Mouse (Mus musculus) limb, embryonic 12.5 days (tissue): ENCODE measurements around the gene Mdm4. TPM values are rescaled to one million over a fixed set of nuclear protein-coding genes. Genes with fewer than 3 reads are reported as not detected.
"Not testable (repeated sequence)": the region's sequence is repeated elsewhere in the genome, so short reads cannot be mapped to it uniquely, and the experiment has no call there.

ENCODE experiments used
- ATAC-seq: fragments of 200-750 bp; cut with Nextera tagmentation; 2 replicates; pipeline ENCODE4 v1.8.0; 2017; ENCODE audit warnings: low read depth, moderate TSS enrichment; ENCODE audit not compliant: insufficient number of reproducible peaks, insufficient read depth, low FRiP score, low TSS enrichment
- H3K27ac ChIP-seq: fragments of 300-500 bp; sonication (generic); 2 replicates; pipeline ENCODE4 v1.5.1; 2016; ENCODE audit warnings: mild to moderate bottlenecking, moderate library complexity
- H3K27me3 ChIP-seq: fragments of 300-500 bp; sonication (generic); 2 replicates; pipeline ENCODE4 v1.6.1; 2016; ENCODE audit warnings: mild to moderate bottlenecking, moderate library complexity
- H3K36me3 ChIP-seq: fragments of 300-500 bp; sonication (generic); 2 replicates; pipeline ENCODE4 v1.6.1; 2016; ENCODE audit warnings: mild to moderate bottlenecking, moderate library complexity
- H3K4me1 ChIP-seq: fragments of 300-500 bp; sonication (generic); replicated peaks from 2 replicates; pipeline ENCODE4 v1.6.1; 2016
- H3K4me2 ChIP-seq: fragments of 300-500 bp; sonication (generic); 2 replicates; pipeline ENCODE4 v1.6.1; 2016; ENCODE audit warnings: mild to moderate bottlenecking, moderate library complexity
- H3K4me3 ChIP-seq: fragments of 300-500 bp; sonication (generic); replicated peaks from 2 replicates; pipeline ENCODE4 v1.5.1; 2016; ENCODE audit warnings: mild to moderate bottlenecking
- H3K9ac ChIP-seq: fragments of 300-500 bp; sonication (generic); replicated peaks from 2 replicates; pipeline ENCODE4 v1.6.1; 2016; ENCODE audit warnings: mild to moderate bottlenecking, moderate library complexity
- H3K9me3 ChIP-seq: fragments of 300-500 bp; sonication (generic); 2 replicates; pipeline ENCODE4 v1.6.1; 2016; ENCODE audit warnings: mild to moderate bottlenecking, moderate library complexity
- WGBS: fragments of 180-500 bp; shearing (Covaris S2); methylation state at CpG from one replicate; pipeline ENCODE4 v1.1.7; 2016; 5-methylcytosine and 5-hydroxymethylcytosine counted together
- polyA plus RNA-seq: library from polyadenylated mRNA; unstranded; fragments of >200 nt; fragmentation: Nextera tagmentation; extraction: Ambion mirVana; gene quantifications from 2 replicates; pipeline ENCODE4 v1.2.1, GENCODE M21; 2016

Gene Mdm4
- polyA plus RNA-seq, 1 experiment from 2014 or later, result 46.7 TPM

- Histone ChIP-seq H3K4me3 (no peak overlapping the region), H3K4me1 (peaks cover 38% of the 10 kb centered on the region), H3K27ac (no peak overlapping the region)
Observed at GRCm38 (mm10) chr1:133050001-133050431, 19.7 kb upstream of the Mdm4 start.

GRCm38 (mm10) chr1:133048690-133049089, 18.3 kb upstream of the Mdm4 start:
- Histone ChIP-seq H3K4me2 (no peak overlapping the region), H3K27ac (no peak overlapping the region), H3K4me1 (peaks cover 42% of the 10 kb centered on the region), H3K4me3 (no peak overlapping the region), H3K9me3 (no peaks in the 10 kb centered on the region), H3K9ac (no peak overlapping the region), H3K27me3 (no peaks in the 10 kb centered on the region), H3K36me3 (no peaks in the 10 kb centered on the region)
- ATAC-seq, result no peak
- 34% methylated on average over 2 of the region's 2 CpGs for WGBS

More at GRCm38 (mm10) chr1:133050001-133050431, 19.7 kb upstream of the Mdm4 start:
- Histone ChIP-seq H3K9me3 (no peaks in the 10 kb centered on the region), H3K9ac (no peak overlapping the region), H3K36me3 (no peaks in the 10 kb centered on the region), H3K4me2 (no peak overlapping the region), H3K27me3 (no peaks in the 10 kb centered on the region)
- 20% methylated on average over 11 of the region's 11 CpGs for WGBS
- no peak for ATAC-seq

DNA sequence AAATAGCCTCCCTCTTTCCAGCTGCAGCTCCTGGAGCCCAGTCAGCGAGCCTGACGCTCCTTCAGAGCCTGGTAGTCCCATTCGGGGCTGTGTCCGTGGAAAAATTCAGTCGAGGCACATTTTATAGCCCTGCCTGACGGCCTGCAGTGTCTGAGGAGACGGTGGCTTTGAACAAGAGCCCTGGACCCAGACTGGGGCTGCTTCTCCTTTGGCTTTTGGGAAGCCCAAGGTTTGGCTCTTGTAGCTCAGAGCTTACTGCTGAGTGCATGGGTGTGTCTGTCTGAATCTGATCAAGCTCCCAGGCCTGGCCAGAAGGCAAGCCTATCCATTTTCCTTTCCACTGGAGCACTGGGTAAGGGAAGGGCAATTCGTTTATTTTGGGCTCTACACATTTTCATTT, 17.2 kb upstream of the Mdm4 start:
- peak overlapping the region; percentile 86 for H3K4me2 ChIP-seq
- no peaks in the 10 kb centered on the region for H3K9me3 ChIP-seq
- peaks cover 34% of the 10 kb centered on the region for H3K4me1 ChIP-seq
- no peak for ATAC-seq
- peak overlapping the region; percentile 84 for H3K4me3 ChIP-seq
- H3K27me3 ChIP-seq, result no peaks in the 10 kb centered on the region
- WGBS, result 28% methylated on average over 8 of the region's 8 CpGs
- no peaks in the 10 kb centered on the region for H3K36me3 ChIP-seq
- H3K9ac ChIP-seq, result 0 out of 2 replicates have a peak overlapping the region, but pooled peaks have one; percentile 9
- H3K27ac ChIP-seq, result peak overlapping the region; percentile 67

DNA sequence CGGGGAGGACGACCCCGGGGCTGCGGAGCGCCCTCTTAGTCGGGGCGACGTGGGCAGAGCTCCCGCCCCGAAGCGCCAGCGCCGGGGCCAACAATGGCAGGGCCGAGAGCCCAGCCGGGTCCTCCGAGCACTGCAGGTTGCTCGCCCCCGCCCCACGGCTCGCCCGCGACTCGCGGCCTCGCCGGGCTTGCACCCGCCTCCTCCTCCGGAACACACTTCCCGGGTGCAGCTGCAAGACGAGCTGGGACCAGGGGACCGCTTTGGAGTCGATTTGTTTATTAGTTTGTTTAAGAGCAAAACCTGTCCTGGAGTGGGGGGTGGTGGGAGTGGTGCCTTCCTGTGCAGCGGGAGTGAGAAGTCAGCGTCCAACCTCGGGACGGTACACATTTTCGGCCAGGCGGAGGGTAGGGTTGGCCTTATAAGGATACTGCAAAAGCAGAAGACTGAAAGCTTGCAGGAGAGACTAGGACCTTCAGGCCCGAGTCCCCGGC, 16.1 kb upstream of the Mdm4 start:
- no peaks in the 10 kb centered on the region for H3K36me3 ChIP-seq
- H3K4me1 ChIP-seq, result peaks cover 29% of the 10 kb centered on the region
- H3K9ac ChIP-seq, result peak overlapping the region; percentile 94
- no peaks in the 10 kb centered on the region for H3K27me3 ChIP-seq
- peak overlapping the region; percentile 86 for H3K4me2 ChIP-seq
- H3K27ac ChIP-seq, result peak overlapping the region; percentile 85
- H3K9me3 ChIP-seq, result no peaks in the 10 kb centered on the region
- peak overlapping the region; percentile 84 for H3K4me3 ChIP-seq
- ATAC-seq, result peak; percentile 30; the same call in 1 of the 2 replicates
- WGBS, result under 1% methylated on average over 40 of the region's 40 CpGs

DNA sequence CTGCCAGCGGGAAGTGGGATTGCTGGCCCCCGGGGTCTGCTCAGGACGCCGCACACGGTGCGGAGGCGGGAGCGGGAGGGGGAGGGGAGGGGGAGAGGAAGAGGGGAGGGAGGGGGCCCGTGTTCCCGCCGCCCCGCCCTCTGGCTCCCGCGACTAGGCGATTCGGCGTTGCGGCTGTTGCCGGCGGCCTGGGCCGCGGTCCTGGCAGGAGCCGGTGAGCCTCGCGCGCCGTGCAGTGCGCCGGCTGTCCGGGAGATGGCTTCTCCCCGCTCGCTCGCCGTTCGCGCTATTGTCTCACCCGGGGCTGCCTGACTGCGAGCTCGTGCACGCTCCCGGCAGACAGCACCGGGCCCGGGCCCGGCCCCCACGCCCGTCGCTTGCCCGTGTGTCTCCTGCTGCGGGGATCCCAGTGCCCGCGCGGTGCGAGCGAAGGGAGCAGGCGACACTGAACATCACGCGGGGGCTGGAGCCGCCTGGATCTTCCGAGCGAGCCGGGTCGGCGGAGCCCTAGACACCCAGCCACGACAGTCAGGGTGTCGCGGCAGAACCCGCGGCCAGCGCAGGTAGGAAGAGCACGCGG, 15.6 kb upstream of the Mdm4 start:
- H3K9me3 ChIP-seq, result no peaks in the 10 kb centered on the region
- WGBS, result under 1% methylated on average over 61 of the region's 71 CpGs
- H3K4me1 ChIP-seq, result peaks cover 29% of the 10 kb centered on the region
- peak overlapping the region; percentile 94 for H3K9ac ChIP-seq
- ATAC-seq, result peak; percentile 67
- H3K27ac ChIP-seq, result peak overlapping the region; percentile 85
- no peaks in the 10 kb centered on the region for H3K27me3 ChIP-seq
- H3K36me3 ChIP-seq, result no peaks in the 10 kb centered on the region
- peak overlapping the region; percentile 84 for H3K4me3 ChIP-seq
- peak overlapping the region; percentile 86 for H3K4me2 ChIP-seq

DNA sequence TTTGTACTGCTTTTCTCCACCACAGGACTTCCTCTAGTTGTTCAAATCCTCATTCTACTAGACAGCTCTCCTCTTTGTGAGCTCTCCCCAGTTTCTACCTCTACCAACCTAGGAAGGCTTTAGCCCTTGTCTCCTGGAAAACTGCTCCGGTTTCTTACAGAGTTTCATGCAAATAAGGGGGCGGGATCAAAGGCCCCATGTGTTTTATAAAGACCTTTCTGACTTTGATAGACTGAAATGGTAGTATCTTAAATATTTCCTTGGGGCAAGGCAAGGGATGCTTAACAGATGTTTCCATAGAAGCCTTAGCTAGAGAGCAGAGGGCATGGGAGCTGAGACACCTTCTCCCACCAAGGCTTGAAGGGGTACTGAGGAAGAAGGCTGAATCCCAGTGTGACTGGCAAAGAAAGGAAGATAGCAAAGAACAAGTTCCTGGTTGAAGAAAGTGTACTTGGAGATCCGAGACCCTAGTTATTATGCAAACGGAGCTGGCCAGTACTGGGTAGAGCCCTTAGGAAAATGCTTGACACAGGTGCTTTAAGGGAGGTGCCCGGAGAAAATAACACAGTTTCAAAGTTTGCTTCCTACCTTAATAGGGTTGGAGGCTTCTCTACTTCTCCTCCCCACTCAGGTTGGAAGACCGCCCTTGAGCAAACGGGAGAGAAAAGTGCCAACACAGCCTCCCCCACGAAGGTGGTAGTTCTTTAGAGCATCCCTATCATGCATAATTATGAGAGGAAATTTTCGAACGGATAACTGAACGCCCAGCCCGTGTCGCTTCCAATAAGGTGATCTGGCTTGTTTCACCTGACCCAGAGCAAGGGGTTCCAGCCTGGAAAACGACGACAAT, 14.9 kb upstream of the Mdm4 start, which contains the start of gene Pik3c2b:
Pik3c2b (plus strand) TSS at position 657 of the 850 bp plus-strand sequence.
- H3K9ac ChIP-seq, result peak within 1 kb of the TSS; percentile 94
- no peaks in the 10 kb centered on the region for H3K36me3 ChIP-seq
- no peaks in the 10 kb centered on the region for H3K9me3 ChIP-seq
- peaks cover 27% of the 10 kb centered on the region for H3K4me1 ChIP-seq
- WGBS, result 1% methylated on average over 15 of the region's 15 CpGs
- peak; percentile 2; the same call in 1 of the 2 replicates for ATAC-seq
- no peaks in the 10 kb centered on the region for H3K27me3 ChIP-seq
- H3K4me2 ChIP-seq, result peak within 1 kb of the TSS; percentile 86
- H3K27ac ChIP-seq, result peak within 1 kb of the TSS; percentile 85
- H3K4me3 ChIP-seq, result peak within 1 kb of the TSS; percentile 84

- Histone ChIP-seq H3K4me1 (no peaks in the 10 kb centered on the region), H3K36me3 (no peaks in the 10 kb centered on the region), H3K27ac (no peak overlapping the region), H3K9me3 (no peaks in the 10 kb centered on the region), H3K9ac (no peak overlapping the region), H3K4me2 (no peak overlapping the region), H3K4me3 (no peak overlapping the region), H3K27me3 (no peaks in the 10 kb centered on the region)
- WGBS, result 25% methylated on average over 4 of the region's 4 CpGs
- peak; percentile 66; the same call in 1 of the 2 replicates for ATAC-seq
Observed at GRCm38 (mm10) chr1:133039505-133039949, 9.2 kb upstream of the Mdm4 start.

GRCm38 (mm10) chr1:133034682-133035081, 4.3 kb upstream of the Mdm4 start:
- not testable (repeated sequence) for ATAC-seq, H3K27me3 ChIP-seq, H3K4me2 ChIP-seq, H3K36me3 ChIP-seq, H3K4me1 ChIP-seq, H3K9me3 ChIP-seq, H3K4me3 ChIP-seq, H3K27ac ChIP-seq, H3K9ac ChIP-seq
- 67% methylated on average over 7 of the region's 7 CpGs for WGBS

GRCm38 (mm10) chr1:133034091-133034460, 3.7 kb upstream of the Mdm4 start:
- 3% methylated on average over 11 of the region's 11 CpGs for WGBS
- peak; percentile 60; the same call in 1 of the 2 replicates for ATAC-seq
- no peaks in the 10 kb centered on the region for H3K9me3 ChIP-seq
- H3K4me3 ChIP-seq, result peak overlapping the region; percentile 51
- H3K4me1 ChIP-seq, result peaks cover 8% of the 10 kb centered on the region; the same call in 1 of the 2 replicates
- no peaks in the 10 kb centered on the region for H3K27me3 ChIP-seq
- no peak overlapping the region for H3K27ac ChIP-seq
- no peaks in the 10 kb centered on the region for H3K36me3 ChIP-seq
- no peak overlapping the region for H3K9ac ChIP-seq
- peak overlapping the region; percentile 58 for H3K4me2 ChIP-seq

DNA sequence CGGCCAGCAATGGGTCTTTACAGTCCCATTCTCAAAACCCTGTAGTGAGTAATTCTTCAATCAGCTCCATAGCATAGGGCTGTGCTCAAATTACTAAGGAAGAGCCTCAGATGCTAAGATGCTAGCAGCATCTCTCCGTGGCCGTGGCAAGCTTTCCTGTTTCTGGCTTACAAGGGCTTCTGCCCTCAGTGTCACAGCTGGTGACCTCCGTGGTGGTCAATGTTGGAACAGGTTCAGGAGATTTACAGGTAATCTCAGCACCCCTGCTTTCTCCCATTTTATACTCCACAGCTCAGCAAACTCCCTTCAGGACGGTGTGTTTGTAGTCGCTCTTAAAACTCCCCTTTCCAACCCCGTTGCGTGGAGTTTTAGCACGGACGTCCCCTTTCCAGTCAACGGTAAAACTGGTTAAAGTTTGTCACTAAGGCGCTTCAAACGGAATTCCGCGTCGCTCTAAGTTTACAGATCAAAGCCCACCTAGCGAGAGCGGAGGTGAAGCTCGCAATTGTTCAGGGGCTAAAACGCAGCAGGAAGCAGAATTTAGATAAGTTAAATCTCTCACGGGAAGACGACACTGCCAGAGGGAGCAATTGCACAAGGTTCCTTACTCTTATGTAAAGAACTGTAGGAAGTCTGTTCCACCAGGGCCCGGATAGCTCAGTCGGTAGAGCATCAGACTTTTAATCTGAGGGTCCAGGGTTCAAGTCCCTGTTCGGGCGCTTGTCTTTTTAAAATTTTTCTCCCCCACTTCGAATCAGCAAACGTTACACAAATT, 3.1 kb upstream of the Mdm4 start:
- peak; percentile 50; the same call in 1 of the 2 replicates for ATAC-seq
- WGBS, result 2% methylated on average over 28 of the region's 28 CpGs
- no peaks in the 10 kb centered on the region for H3K36me3 ChIP-seq
- peak overlapping the region; percentile 47 for H3K9ac ChIP-seq
- no peaks in the 10 kb centered on the region for H3K9me3 ChIP-seq
- H3K4me1 ChIP-seq, result peaks cover 8% of the 10 kb centered on the region; the same call in 1 of the 2 replicates
- H3K4me3 ChIP-seq, result peak overlapping the region; percentile 51
- peak overlapping the region; percentile 58 for H3K4me2 ChIP-seq
- H3K27me3 ChIP-seq, result no peaks in the 10 kb centered on the region
- H3K27ac ChIP-seq, result peak overlapping the region; percentile 75
